ENCODE assay signal across 9 mouse cellular contexts in genomic region chr3:30696346-30696745, GRCm38 (mm10). TPM values are rescaled to one million over a fixed set of nuclear protein-coding genes. Genes with fewer than 3 reads are reported as not detected.
A peak's percentile ranks its signal among the peaks of the same experiment; 100 is the strongest.
DNase-seq lines count a peak whose midpoint lies in the region; ATAC-seq and TF ChIP-seq lines count a peak whose summit lies in the region.
"Had no signal": no experiment of that assay in that cellular context is flagged by ENCODE, and none has a peak within 500 bp of the region (broad histone marks: within the 10 kb centered on the region; RNA-seq: fewer than 3 reads in every experiment).

No protein-coding gene starts in this region.

- H3K4me3 ChIP-seq in thymus, adult 2 months (ENCODE audit: control insufficient read depth, insufficient read depth, low read length) = no peak overlapping the region
- no peak overlapping the region for H3K4me3 ChIP-seq in forebrain, embryonic 14.5 days (ENCODE audit: low read depth, low read length)
- H3K4me3 ChIP-seq in intestine, postnatal 0 days (ENCODE audit: low read depth, low read length) = no peak overlapping the region
- H3K4me3 ChIP-seq: erythroblast, embryonic 14.5 days had no signal

- no peaks in the 10 kb centered on the region for H3K36me3 ChIP-seq in thymus, adult 2 months (ENCODE audit: control insufficient read depth, insufficient read depth, low read length)
- no peaks in the 10 kb centered on the region for H3K36me3 ChIP-seq in forebrain, embryonic 14.5 days (ENCODE audit: control insufficient read depth, insufficient read depth, low read length)
- no peaks in the 10 kb centered on the region for H3K36me3 ChIP-seq in intestine, postnatal 0 days (ENCODE audit: control insufficient read depth, insufficient read depth)

- no peak for TF ChIP-seq CTCF in thymus, adult 2 months (IDR thresholded peaks at IDR 0.05; ENCODE audit: borderline replicate concordance, control insufficient read depth, extremely low read depth, insufficient read depth, low read length, poor library complexity)
- peak; percentile 90 for TF ChIP-seq CTCF in intestine, postnatal 0 days (IDR thresholded peaks at IDR 0.05; ENCODE audit: low read depth)

- no peaks in the 10 kb centered on the region for H3K4me1 ChIP-seq in thymus, adult 2 months (replicated peaks; ENCODE audit: control insufficient read depth, insufficient read depth, low read length)
- no peaks in the 10 kb centered on the region for H3K4me1 ChIP-seq in forebrain, embryonic 14.5 days (ENCODE audit: control insufficient read depth, insufficient read depth, low read length)
- no peaks in the 10 kb centered on the region for H3K4me1 ChIP-seq in intestine, postnatal 0 days (replicated peaks; ENCODE audit: control insufficient read depth, insufficient read depth, low read length)

- no peak for TF ChIP-seq POLR2A in thymus, adult 2 months (IDR thresholded peaks at IDR 0.05; ENCODE audit: control insufficient read depth, extremely low read depth, insufficient read depth, low read length, poor library complexity)

- no peak overlapping the region for H3K9ac ChIP-seq in forebrain, embryonic 14.5 days (ENCODE audit: low read length)
- no peak overlapping the region for H3K9ac ChIP-seq in intestine, postnatal 0 days (ENCODE audit: low read depth, low read length)

- no peak overlapping the region for H3K4me2 ChIP-seq in forebrain, embryonic 14.5 days (ENCODE audit: low read length)
- no peak overlapping the region for H3K4me2 ChIP-seq in intestine, postnatal 0 days (replicated peaks; ENCODE audit: low read depth)

- H3K27ac ChIP-seq in thymus, adult 2 months (ENCODE audit: control insufficient read depth, insufficient read depth, low read length) = no peak overlapping the region
- H3K27ac ChIP-seq in forebrain, embryonic 14.5 days (ENCODE audit: low read depth, low read length) = no peak overlapping the region
- no peak overlapping the region for H3K27ac ChIP-seq in intestine, postnatal 0 days (ENCODE audit: low read depth, low read length)

- 10% methylated on average over 2 of the region's 2 CpGs for WGBS in thymus, adult 2 months
- WGBS in forebrain, embryonic 14.5 days = 23% methylated on average over 2 of the region's 2 CpGs
- WGBS in intestine, postnatal 0 days = 12% methylated on average over 2 of the region's 2 CpGs

- H3K27me3 ChIP-seq in thymus, adult 2 months (ENCODE audit: control insufficient read depth, insufficient read depth, low read length) = no peaks in the 10 kb centered on the region
- H3K27me3 ChIP-seq in forebrain, embryonic 14.5 days (replicated peaks; ENCODE audit: control insufficient read depth, insufficient read depth, low read length) = no peaks in the 10 kb centered on the region
- no peaks in the 10 kb centered on the region for H3K27me3 ChIP-seq in intestine, postnatal 0 days (replicated peaks; ENCODE audit: control insufficient read depth, insufficient read depth, low read length)

- intact Hi-C loops in left cerebral cortex, postnatal 10 days (cut with DNase I) = no loop called here

- H3K9me3 ChIP-seq in forebrain, embryonic 14.5 days (replicated peaks; ENCODE audit: control insufficient read depth, low read length) = no peaks in the 10 kb centered on the region
- no peaks in the 10 kb centered on the region for H3K9me3 ChIP-seq in intestine, postnatal 0 days (ENCODE audit: control insufficient read depth)

- DNase-seq in thymus, postnatal 14 days = peak; percentile 5
- DNase-seq in thymus, adult 2 months = no peak
- peak; percentile 67 for DNase-seq in forebrain, embryonic 14.5 days (ENCODE audit: low spot score)
- peak; percentile 56 to 60 for DNase-seq in left cerebral cortex, postnatal 10 days (ENCODE audit: extremely low spot score in 1 of 2, low spot score in 2 of 2)
- peak; percentile 11 for DNase-seq in naive thymus-derived CD4-positive, alpha-beta T cell, adult 2 months (ENCODE audit: low read depth)

- ATAC-seq in cerebellum, adult (ENCODE audit: insufficient number of reproducible peaks, low FRiP score, low TSS enrichment) = 0 out of 2 replicates have a peak, but pooled peaks have one; percentile 42
- ATAC-seq in forebrain, embryonic 14.5 days = peak; percentile 73; the same call in 1 of the 2 replicates
- ATAC-seq in intestine, postnatal 0 days = 0 out of 2 replicates have a peak, but pooled peaks have one; percentile 27
- no peak for ATAC-seq in megakaryocyte, adult 5-6 weeks (ENCODE audit: poor library complexity, severe bottlenecking)

RNA-seq across cellular contexts. Expression of gene Lrrc31, which starts 3.3 kb away (rescaled TPM):
- polyA plus RNA-seq in thymus, adult 2 months (2012; rRNA removed) = 0.23 and 0.31 TPM in 2 replicates
- not detected in 2 replicates for polyA plus RNA-seq in forebrain, embryonic 14.5 days (2014; fragmentation: Nextera tagmentation; extraction: Ambion mirVana)
- 0.69 and 0.73 TPM in 2 replicates for polyA plus RNA-seq in intestine, postnatal 0 days (2015; fragmentation: Nextera tagmentation; extraction: Ambion mirVana)
- total RNA-seq in left cerebral cortex, postnatal 10 days (2021) = not detected
- total RNA-seq in megakaryocyte, adult 5-6 weeks (2015) = not detected in 2 replicates
- total RNA-seq in megakaryocyte, adult 5-6 weeks (2017) = not detected in 2 replicates
- polyA plus RNA-seq: erythroblast, embryonic 14.5 days had no signal

RNA-seq across cellular contexts. Expression of gene Lrrc34, which starts 48.7 kb away (rescaled TPM):
- 0.04 and 0.06 TPM in 2 replicates for polyA plus RNA-seq in thymus, adult 2 months (2012; rRNA removed)
- polyA plus RNA-seq in forebrain, embryonic 14.5 days (2014; fragmentation: Nextera tagmentation; extraction: Ambion mirVana) = 1.3 and 1.6 TPM in 2 replicates
- polyA plus RNA-seq in intestine, postnatal 0 days (2015; fragmentation: Nextera tagmentation; extraction: Ambion mirVana) = 0.16 and 0.18 TPM in 2 replicates
- under 1 TPM; 0.30 to 0.34 TPM for total RNA-seq in left cerebral cortex, postnatal 10 days (2021)
- not detected in 2 replicates for total RNA-seq in megakaryocyte, adult 5-6 weeks (2015)
- 0.08 and 0.26 TPM in 2 replicates for total RNA-seq in megakaryocyte, adult 5-6 weeks (2017)
- polyA plus RNA-seq: erythroblast, embryonic 14.5 days had no signal

RNA-seq across cellular contexts. Expression of gene Samd7, which starts 49.7 kb away (rescaled TPM):
- polyA plus RNA-seq in thymus, adult 2 months (2012; rRNA removed) = not detected in 2 replicates
- not detected in 2 replicates for polyA plus RNA-seq in forebrain, embryonic 14.5 days (2014; fragmentation: Nextera tagmentation; extraction: Ambion mirVana)
- polyA plus RNA-seq in intestine, postnatal 0 days (2015; fragmentation: Nextera tagmentation; extraction: Ambion mirVana) = not detected in 2 replicates
- not detected for total RNA-seq in left cerebral cortex, postnatal 10 days (2021)
- total RNA-seq in megakaryocyte, adult 5-6 weeks (2015) = not detected in 2 replicates
- total RNA-seq in megakaryocyte, adult 5-6 weeks (2017) = not detected in 2 replicates
- polyA plus RNA-seq: erythroblast, embryonic 14.5 days had no signal

RNA-seq across cellular contexts. Expression of gene Lrriq4, which starts 52.0 kb away (rescaled TPM):
- not detected in 2 replicates for polyA plus RNA-seq in thymus, adult 2 months (2012; rRNA removed)
- polyA plus RNA-seq in forebrain, embryonic 14.5 days (2014; fragmentation: Nextera tagmentation; extraction: Ambion mirVana) = not detected in 2 replicates
- polyA plus RNA-seq in intestine, postnatal 0 days (2015; fragmentation: Nextera tagmentation; extraction: Ambion mirVana) = not detected in 2 replicates
- total RNA-seq in left cerebral cortex, postnatal 10 days (2021) = not detected
- total RNA-seq in megakaryocyte, adult 5-6 weeks (2015) = 0.09 TPM in 1 of 2 replicates, not detected in the other
- not detected in 2 replicates for total RNA-seq in megakaryocyte, adult 5-6 weeks (2017)
- polyA plus RNA-seq: erythroblast, embryonic 14.5 days had no signal
